Mouse (Mus musculus) brain, embryonic 14.5 days (tissue): Measurements from ENCODE around the gene Syt16.

ENCODE experiments used
- CTCF ChIP-seq: fragments of 200-500 bp; IDR thresholded peaks from 2 replicates; pipeline ENCODE4 v1.5.1; 2012; ENCODE audit warnings: inconsistent platforms, mild to moderate bottlenecking, moderate library complexity, borderline replicate concordance; ENCODE audit not compliant: insufficient read depth, insufficient read length; ENCODE audit errors: extremely low read depth
- POLR2A ChIP-seq: fragments of 200-500 bp; IDR thresholded peaks from 2 replicates; pipeline ENCODE4 v1.6.1; 2012; ENCODE audit warnings: mild to moderate bottlenecking, inconsistent platforms, borderline replicate concordance; ENCODE audit not compliant: poor library complexity, insufficient read depth, insufficient read length, severe bottlenecking; ENCODE audit errors: extremely low read depth

DNA sequence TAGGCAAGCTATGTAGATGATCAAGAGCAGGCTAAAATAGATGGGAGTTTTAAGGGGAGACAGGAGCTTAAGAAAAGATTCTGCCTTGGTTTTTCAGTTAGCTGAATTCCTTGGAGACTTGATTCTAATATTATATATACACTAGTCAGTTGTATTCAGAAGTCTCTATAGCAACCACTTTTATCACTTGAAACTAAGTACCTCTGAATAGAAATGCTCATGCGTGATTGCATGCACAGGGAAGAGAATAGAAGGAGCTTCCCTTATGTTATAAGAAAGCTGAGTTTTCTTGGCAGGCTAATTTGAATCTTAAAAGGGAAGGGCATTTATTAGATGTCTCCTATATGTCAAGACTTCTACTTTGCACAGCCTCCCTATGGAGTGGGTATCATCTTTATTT is 235.4 kb downstream of the Syt16 start:
- TF ChIP-seq POLR2A (no peak), CTCF (no peak)
